Mouse (Mus musculus) lung, postnatal 0 days (tissue): ENCODE results near the gene Lrrn4cl. TPM values are rescaled to one million over a fixed set of nuclear protein-coding genes. Genes with fewer than 3 reads are reported as not detected.
A peak's percentile ranks its signal among the peaks of the same experiment; 100 is the strongest.

ENCODE experiments used
- ATAC-seq: fragments of 200-750 bp; cut with Nextera tagmentation; 2 replicates; pipeline ENCODE4 v1.8.0; 2017; ENCODE audit warnings: moderate library complexity
- DNase-seq: peaks from one replicate; pipeline ENCODE4 v3.0.0-alpha.2; 2016; ENCODE audit warnings: low spot score
- H3K27ac ChIP-seq: fragments of 300-500 bp; sonication (generic); 2 replicates; pipeline ENCODE4 v1.5.1; 2014; ENCODE audit warnings: antibody characterized with exemption, mild to moderate bottlenecking, low read length, mixed read lengths
- H3K27me3 ChIP-seq: fragments of 300-500 bp; sonication (generic); replicated peaks from 2 replicates; pipeline ENCODE4 v1.6.1; 2014; ENCODE audit warnings: low read length, mixed read lengths; ENCODE audit not compliant: insufficient read depth
- H3K36me3 ChIP-seq: fragments of 300-500 bp; sonication (generic); 2 replicates; pipeline ENCODE4 v1.6.1; 2014; ENCODE audit warnings: low read length, mixed read lengths; ENCODE audit not compliant: insufficient read depth
- H3K4me1 ChIP-seq: fragments of 300-500 bp; sonication (generic); 2 replicates; pipeline ENCODE4 v1.6.1; 2014; ENCODE audit warnings: antibody characterized with exemption, low read depth, low read length, mixed read lengths; ENCODE audit not compliant: insufficient read depth
- H3K4me2 ChIP-seq: fragments of 300-500 bp; sonication (generic); replicated peaks from 2 replicates; pipeline ENCODE4 v1.6.1; 2014; ENCODE audit warnings: low read depth, mild to moderate bottlenecking, low read length, moderate library complexity, mixed read lengths
- H3K4me3 ChIP-seq: fragments of 300-500 bp; sonication (generic); 2 replicates; pipeline ENCODE4 v1.5.1; 2014; ENCODE audit warnings: low read depth, low read length
- H3K9ac ChIP-seq: fragments of 300-500 bp; sonication (generic); replicated peaks from 2 replicates; pipeline ENCODE4 v1.6.1; 2014; ENCODE audit warnings: low read depth, mild to moderate bottlenecking
- H3K9me3 ChIP-seq: fragments of 300-500 bp; sonication (generic); 2 replicates; pipeline ENCODE4 v1.6.1; 2016; ENCODE audit warnings: low read length, mixed read lengths
- CTCF ChIP-seq: IDR thresholded peaks from 2 replicates; pipeline ENCODE4 v1.5.1; 2016; ENCODE audit warnings: antibody characterized with exemption, mild to moderate bottlenecking
- EP300 ChIP-seq: IDR thresholded peaks from 2 replicates; pipeline ENCODE4 v1.6.1; 2016; ENCODE audit warnings: antibody characterized with exemption, mild to moderate bottlenecking, control low read depth
- WGBS: fragments of 180-500 bp; shearing (Covaris S2); extraction: QIAGEN DNeasy Blood & Tissue Kit; methylation state at CpG from one replicate; pipeline ENCODE4 v1.1.7; 2014; 5-methylcytosine and 5-hydroxymethylcytosine counted together
- polyA plus RNA-seq: library from polyadenylated mRNA; unstranded; fragments of >200 nt; fragmentation: Nextera tagmentation; extraction: Ambion mirVana; gene quantifications from 2 replicates; pipeline ENCODE4 v1.2.1, GENCODE M21; 2015

Gene Lrrn4cl
- polyA plus RNA-seq, 1 experiment from 2014 or later: 1.9 TPM

- Histone ChIP-seq H3K9me3 (no peaks in the 10 kb centered on the region), H3K4me2 (peak overlapping the region; percentile 72), H3K4me1 (peaks cover 6% of the 10 kb centered on the region; the same call in 1 of the 2 replicates), H3K27ac (peak overlapping the region; percentile 87), H3K9ac (peak overlapping the region; percentile 92), H3K36me3 (peaks cover 8% of the 10 kb centered on the region; the same call in 1 of the 2 replicates), H3K4me3 (peak overlapping the region; percentile 95), H3K27me3 (no peaks in the 10 kb centered on the region)
- 60% methylated on average over 10 of the region's 10 CpGs for WGBS
- DNase-seq (no peak), ATAC-seq (no peak)
- no peak for TF ChIP-seq CTCF
- no peak for TF ChIP-seq EP300
These were observed 21.8 kb downstream of the Lrrn4cl start for GRCm38 (mm10) chr19:8872266-8872840.

- no peaks in the 10 kb centered on the region for H3K9me3 ChIP-seq
- no peak overlapping the region for H3K4me2 ChIP-seq
- H3K36me3 ChIP-seq: peaks cover 8% of the 10 kb centered on the region; the same call in 1 of the 2 replicates
- H3K9ac ChIP-seq: no peak overlapping the region
- H3K27ac ChIP-seq: no peak overlapping the region
- 94% methylated on average over 7 of the region's 7 CpGs for WGBS
- H3K4me3 ChIP-seq: no peak overlapping the region
- DNase-seq (no peak), ATAC-seq (no peak)
- peaks cover 6% of the 10 kb centered on the region; the same call in 1 of the 2 replicates for H3K4me1 ChIP-seq
- no peaks in the 10 kb centered on the region for H3K27me3 ChIP-seq
- TF ChIP-seq CTCF (no peak), EP300 (no peak)
These were observed 24.5 kb downstream of the Lrrn4cl start for GRCm38 (mm10) chr19:8875031-8875430.

GRCm38 (mm10) chr19:8880311-8881033 is 29.9 kb downstream of the Lrrn4cl start, which contains the start of gene Uqcc3:
TSS of gene Uqcc3 (minus strand) at chr19:8880923.
- WGBS: 0% methylated on average over 42 of the region's 42 CpGs
- Histone ChIP-seq H3K4me1 (no peaks in the 10 kb centered on the region), H3K36me3 (0 out of 2 replicates have a peak, but pooled peaks cover 3% of the 10 kb centered on the region), H3K9ac (peak within 1 kb of the TSS; percentile 89), H3K27ac (peak within 1 kb of the TSS; percentile 91), H3K4me2 (peak within 1 kb of the TSS; percentile 79), H3K9me3 (no peaks in the 10 kb centered on the region), H3K4me3 (peak within 1 kb of the TSS; percentile 67), H3K27me3 (no peaks in the 10 kb centered on the region)
- peak; percentile 95 for DNase-seq
- peak; percentile 98 for ATAC-seq
- TF ChIP-seq CTCF (no peak), EP300 (0 out of 2 replicates have a peak, but pooled peaks have one; percentile 12)

GRCm38 (mm10) chr19:8881034-8881392 is 30.4 kb downstream of the Lrrn4cl start:
- Histone ChIP-seq H3K9ac (peak overlapping the region; percentile 89; the same call in 1 of the 2 replicates), H3K27ac (no peak overlapping the region), H3K27me3 (no peaks in the 10 kb centered on the region), H3K36me3 (no peaks in the 10 kb centered on the region), H3K4me1 (no peaks in the 10 kb centered on the region), H3K4me2 (peak overlapping the region; percentile 79), H3K4me3 (peak overlapping the region; percentile 67), H3K9me3 (no peaks in the 10 kb centered on the region)
- 6% methylated on average over 3 of the region's 3 CpGs for WGBS
- no peak for TF ChIP-seq EP300
- TF ChIP-seq CTCF: no peak
- DNase-seq (no peak), ATAC-seq (no peak; the same call in 1 of the 2 replicates)

GRCm38 (mm10) chr19:8883616-8884015 is 33.0 kb downstream of the Lrrn4cl start, which contains the start of the genes Lbhd1 and Gm49403:
TSS of gene Lbhd1 (plus strand) at chr19:8883732.
TSS of gene Gm49403 (plus strand) at chr19:8883930.
- no peaks in the 10 kb centered on the region for H3K36me3 ChIP-seq
- DNase-seq (no peak), ATAC-seq (no peak)
- no peak within 1 kb of the TSS for H3K4me2 ChIP-seq
- H3K9me3 ChIP-seq: no peaks in the 10 kb centered on the region
- no peaks in the 10 kb centered on the region for H3K27me3 ChIP-seq
- no peak within 1 kb of the TSS for H3K27ac ChIP-seq
- 75% methylated on average over 3 of the region's 3 CpGs for WGBS
- peaks cover 6% of the 10 kb centered on the region; the same call in 1 of the 2 replicates for H3K4me1 ChIP-seq
- H3K4me3 ChIP-seq: no peak within 1 kb of the TSS
- no peak for TF ChIP-seq CTCF
- TF ChIP-seq EP300: no peak
- H3K9ac ChIP-seq: no peak within 1 kb of the TSS

GRCm38 (mm10) chr19:8886916-8887584 is 36.5 kb downstream of the Lrrn4cl start:
- no peak overlapping the region for H3K9ac ChIP-seq
- peak overlapping the region; percentile 83; the same call in 1 of the 2 replicates for H3K27ac ChIP-seq
- WGBS: 46% methylated on average over 1 of the region's 1 CpGs

More at GRCm38 (mm10) chr19:8886916-8887584, 36.5 kb downstream of the Lrrn4cl start:
- Histone ChIP-seq H3K9me3 (no peaks in the 10 kb centered on the region), H3K36me3 (no peaks in the 10 kb centered on the region), H3K4me3 (no peak overlapping the region), H3K4me1 (peaks cover 6% of the 10 kb centered on the region; the same call in 1 of the 2 replicates), H3K4me2 (no peak overlapping the region), H3K27me3 (no peaks in the 10 kb centered on the region)
- DNase-seq (peak; percentile 70), ATAC-seq (no peak)
- TF ChIP-seq CTCF (no peak), EP300 (no peak; the same call in 1 of the 2 replicates)
